Mouse (Mus musculus) liver, embryonic 14.5 days (tissue): Measurements from ENCODE around the gene Olfr642. TPM values are rescaled to one million over a fixed set of nuclear protein-coding genes. Genes with fewer than 3 reads are reported as not detected.

Experiments
- ATAC-seq: fragments of 200-750 bp; cut with Nextera tagmentation; 2 replicates; pipeline ENCODE4 v1.8.0; 2017; ENCODE audit warnings: moderate number of reproducible peaks, mild to moderate bottlenecking, moderate library complexity; ENCODE audit not compliant: insufficient read depth
- DNase-seq, 3 experiments: peaks; one replicate each; pipeline ENCODE4 v3.0.0-alpha.2; 2012 to 2013; ENCODE audit warnings: low read depth in 3 of 3, low spot score in 3 of 3
- H3K27ac ChIP-seq: fragments of 300-500 bp; sonication (generic); 2 replicates; pipeline ENCODE4 v1.5.1; 2014; ENCODE audit warnings: moderate library complexity, mild to moderate bottlenecking, control low read depth, inconsistent platforms
- H3K27me3 ChIP-seq: fragments of 300-500 bp; sonication (generic); 2 replicates; pipeline ENCODE4 v1.6.1; 2014; ENCODE audit warnings: mild to moderate bottlenecking, low read length, moderate library complexity; ENCODE audit not compliant: control insufficient read depth, insufficient read depth
- H3K36me3 ChIP-seq: fragments of 300-500 bp; sonication (generic); replicated peaks from 2 replicates; pipeline ENCODE4 v1.6.1; 2014; ENCODE audit warnings: low read depth; ENCODE audit not compliant: control insufficient read depth, insufficient read depth
- H3K4me1 ChIP-seq, 2 experiments: fragments of 200-500 bp in 1 of 2; fragments of 300-500 bp in 1 of 2; sonication (generic) in 1 of 2; replicated peaks; 2 replicates each; pipeline ENCODE4 v1.6.1; 2012 to 2014; ENCODE audit warnings: antibody characterized with exemption in 1 of 2, inconsistent platforms in 1 of 2, low read length in 1 of 2; ENCODE audit not compliant: control insufficient read depth in 2 of 2, insufficient read depth in 2 of 2
- H3K4me2 ChIP-seq: fragments of 300-500 bp; sonication (generic); 2 replicates; pipeline ENCODE4 v1.6.1; 2014; ENCODE audit warnings: low read depth, mild to moderate bottlenecking, control low read depth, moderate library complexity
- H3K4me3 ChIP-seq, 2 experiments: fragments of 200-500 bp in 1 of 2; fragments of 300-500 bp in 1 of 2; sonication (generic) in 1 of 2; 2 replicates each; pipeline ENCODE4 v1.5.1; 2012 to 2014; ENCODE audit warnings: low read depth in 2 of 2, low read length in 2 of 2, mild to moderate bottlenecking in 2 of 2, control low read depth in 1 of 2, inconsistent platforms in 1 of 2, moderate library complexity in 1 of 2; ENCODE audit not compliant: insufficient read depth in 1 of 2
- H3K9ac ChIP-seq: fragments of 300-500 bp; sonication (generic); replicated peaks from 2 replicates; pipeline ENCODE4 v1.6.1; 2014; ENCODE audit warnings: mild to moderate bottlenecking, control low read depth, moderate library complexity
- H3K9me3 ChIP-seq: fragments of 300-500 bp; sonication (generic); 2 replicates; pipeline ENCODE4 v1.6.1; 2016; ENCODE audit warnings: low read length, mixed read lengths; ENCODE audit not compliant: control insufficient read depth
- CTCF ChIP-seq: IDR thresholded peaks from 2 replicates; pipeline ENCODE4 v1.5.1; 2016; ENCODE audit warnings: antibody characterized with exemption, low read depth, control low read depth
- EP300 ChIP-seq: IDR thresholded peaks from 2 replicates; pipeline ENCODE4 v1.6.1; 2016; ENCODE audit warnings: antibody characterized with exemption, low read depth
- WGBS: fragments of 180-500 bp; shearing (Covaris S2); extraction: QIAGEN DNeasy Blood & Tissue Kit; methylation state at CpG from one replicate; pipeline ENCODE4 v1.1.7; 2014; ENCODE audit not compliant: insufficient replicate concordance; 5-methylcytosine and 5-hydroxymethylcytosine counted together
- polyA plus RNA-seq, 2 experiments: library from polyadenylated mRNA; depleted of rRNA in 1 of 2; stranded (reverse) in 1 of 2; unstranded in 1 of 2; fragments of >200 nt; fragmentation: Nextera tagmentation in 1 of 2; extraction: Ambion mirVana in 1 of 2; gene quantifications; 2 replicates each; pipeline versions ENCODE4 v1.2.1 to v1.2.3; 2012 to 2014

Olfr642 gene
- polyA plus RNA-seq (2012; rRNA removed) (not detected in 2 replicates), polyA plus RNA-seq (2014; fragmentation: Nextera tagmentation; extraction: Ambion mirVana) (not detected in 2 replicates)

DNA sequence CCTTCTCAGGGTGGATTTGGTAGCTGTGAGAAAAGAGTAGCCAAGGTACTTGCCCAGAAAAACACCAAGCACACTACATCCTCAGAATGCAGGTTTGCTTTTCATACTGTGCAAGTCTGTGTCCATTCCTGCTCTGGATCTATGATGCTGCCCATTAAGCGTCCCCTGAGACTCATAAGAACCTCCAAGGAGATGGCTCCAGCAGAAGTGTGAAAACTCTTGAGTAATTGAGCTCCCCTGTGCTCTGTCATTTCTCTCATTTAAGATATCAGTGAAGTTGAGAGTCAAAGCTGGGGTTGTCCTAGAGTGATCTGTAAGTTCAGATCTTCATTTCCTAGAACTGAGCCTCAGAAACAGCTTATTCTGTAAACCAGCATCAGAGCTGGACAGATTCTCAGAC, at the start of gene Olfr642:
Gene Olfr642, minus strand, starts transcription at position 101 of the 400 bp plus-strand sequence.
- WGBS: 56% methylated on average over 1 of the region's 1 CpGs

DNA sequence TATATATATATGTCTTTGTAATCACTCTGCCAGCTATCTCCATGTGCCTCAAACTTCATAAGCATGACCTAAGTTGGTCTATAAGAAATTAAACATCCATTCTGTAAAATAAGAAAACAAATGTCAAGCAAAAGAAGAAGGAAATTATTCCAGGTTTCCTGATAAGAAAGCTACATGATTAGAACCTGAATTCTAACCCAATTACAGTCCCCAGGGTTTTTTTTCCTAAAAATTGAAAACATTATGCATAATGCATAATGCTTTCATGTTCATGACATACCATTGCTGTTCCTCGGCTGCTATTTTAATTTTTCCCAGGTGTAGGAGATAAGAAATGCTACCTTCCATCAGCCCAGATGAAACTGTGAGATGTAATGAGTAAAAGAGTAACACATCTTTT, 32.9 kb upstream of the Olfr642 start, which contains the start of gene Olfr645:
Gene Olfr645, minus strand, starts transcription at position 101 of the 400 bp plus-strand sequence.
- ATAC-seq: no peak
- no peaks in the 10 kb centered on the region for H3K36me3 ChIP-seq
- no peak within 1 kb of the TSS for H3K9ac ChIP-seq
- H3K9me3 ChIP-seq: no peaks in the 10 kb centered on the region
- H3K4me3 ChIP-seq: no peak within 1 kb of the TSS
- H3K4me1 ChIP-seq: no peaks in the 10 kb centered on the region
- WGBS: 48% methylated on average over 1 of the region's 1 CpGs
- no peak within 1 kb of the TSS for H3K4me2 ChIP-seq
- no peaks in the 10 kb centered on the region for H3K27me3 ChIP-seq
- TF ChIP-seq CTCF (no peak), EP300 (no peak)
- H3K27ac ChIP-seq: no peak within 1 kb of the TSS
- no peak for DNase-seq

More for the DNA sequence above, at the start of gene Olfr642:
- Histone ChIP-seq H3K9me3 (no peaks in the 10 kb centered on the region), H3K4me2 (no peak within 1 kb of the TSS), H3K4me3 (no peak within 1 kb of the TSS), H3K4me1 (no peaks in the 10 kb centered on the region), H3K27me3 (no peaks in the 10 kb centered on the region), H3K27ac (no peak within 1 kb of the TSS), H3K36me3 (no peaks in the 10 kb centered on the region), H3K9ac (no peak within 1 kb of the TSS)
- no peak for DNase-seq
- TF ChIP-seq CTCF (no peak), EP300 (no peak)
- no peak for ATAC-seq

DNA sequence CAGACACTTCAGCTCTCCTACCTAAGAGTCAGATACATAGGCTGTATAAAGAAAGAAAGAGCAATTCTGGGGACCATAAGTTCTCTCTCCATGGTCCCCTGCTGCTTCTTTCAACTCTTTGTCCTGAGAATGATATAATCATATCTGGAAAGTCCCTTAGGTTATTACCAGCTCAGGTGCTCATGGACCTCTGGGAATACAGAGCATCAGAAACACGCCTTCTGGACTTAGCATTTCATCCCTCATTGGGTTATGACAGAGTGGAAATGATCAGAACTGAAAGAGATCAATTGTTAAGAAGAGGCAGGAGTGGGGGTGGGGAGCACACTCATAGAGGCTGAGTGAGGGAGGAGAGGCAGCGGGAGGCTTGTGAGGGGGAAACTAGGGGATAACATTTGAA, 19.3 kb upstream of the Olfr642 start, which contains the start of gene Olfr644:
Gene Olfr644, minus strand, starts transcription at position 101 of the 400 bp plus-strand sequence.
- no peak within 1 kb of the TSS for H3K9ac ChIP-seq
- H3K4me2 ChIP-seq: no peak within 1 kb of the TSS
- H3K27ac ChIP-seq: no peak within 1 kb of the TSS
- no peaks in the 10 kb centered on the region for H3K4me1 ChIP-seq
- ATAC-seq (no peak), DNase-seq (no peak)
- H3K9me3 ChIP-seq: no peaks in the 10 kb centered on the region
- WGBS: 50% methylated on average over 2 of the region's 2 CpGs
- no peaks in the 10 kb centered on the region for H3K36me3 ChIP-seq
- no peak for TF ChIP-seq CTCF
- no peak for TF ChIP-seq EP300
- H3K27me3 ChIP-seq: no peaks in the 10 kb centered on the region
- no peak within 1 kb of the TSS for H3K4me3 ChIP-seq

DNA sequence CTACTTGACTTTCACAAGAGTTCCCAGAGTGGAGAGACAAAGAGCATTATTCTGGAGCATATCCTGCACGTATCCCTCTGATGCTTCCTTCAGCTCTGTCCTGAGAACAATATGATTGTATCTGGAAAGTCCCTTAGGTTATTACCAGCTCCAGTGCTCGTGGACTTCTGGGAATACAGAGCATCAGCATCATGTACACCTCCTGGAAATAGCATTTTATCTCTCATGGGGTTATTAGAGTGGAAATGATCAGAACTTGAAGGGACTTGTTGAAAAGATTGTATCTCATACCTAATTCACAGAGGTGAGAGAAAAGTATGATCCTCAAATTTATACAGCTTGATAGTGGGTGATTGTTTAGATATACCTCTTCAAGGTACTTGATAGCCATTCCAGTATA, 8.9 kb upstream of the Olfr642 start, which contains the start of gene 4930516K23Rik:
Gene 4930516K23Rik, minus strand, starts transcription at position 101 of the 400 bp plus-strand sequence.
- no peak within 1 kb of the TSS for H3K4me3 ChIP-seq
- no peaks in the 10 kb centered on the region for H3K36me3 ChIP-seq
- no peaks in the 10 kb centered on the region for H3K9me3 ChIP-seq
- no peak within 1 kb of the TSS for H3K27ac ChIP-seq
- H3K27me3 ChIP-seq: no peaks in the 10 kb centered on the region
- DNase-seq (no peak), ATAC-seq (no peak)
- TF ChIP-seq EP300: no peak
- TF ChIP-seq CTCF: no peak
- H3K4me2 ChIP-seq: no peak within 1 kb of the TSS
- WGBS: 25% methylated on average over 2 of the region's 2 CpGs
- no peak within 1 kb of the TSS for H3K9ac ChIP-seq
- H3K4me1 ChIP-seq: no peaks in the 10 kb centered on the region

DNA sequence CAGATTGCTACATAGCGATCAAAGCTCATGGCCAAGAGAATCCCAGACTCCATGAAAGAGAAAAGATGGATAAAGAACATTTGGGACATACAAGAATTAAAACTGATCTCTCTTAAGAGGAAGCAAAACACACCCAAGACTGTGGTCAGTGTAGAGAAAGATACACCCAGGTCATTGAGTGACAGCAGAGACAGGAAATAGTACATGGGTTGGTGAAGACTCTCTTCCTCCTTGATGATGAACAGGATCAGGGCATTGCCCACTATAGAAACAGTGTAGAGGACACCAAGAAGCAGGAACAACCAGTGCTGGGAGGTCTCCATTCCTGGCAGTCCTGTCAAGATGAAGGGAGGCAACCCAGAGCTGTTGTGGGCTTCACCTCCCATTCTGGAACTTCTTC, 6.7 kb upstream of the Olfr642 start:
- DNase-seq (no peak), ATAC-seq (no peak)
- Histone ChIP-seq H3K4me1 (no peaks in the 10 kb centered on the region), H3K27ac (no peak overlapping the region), H3K9me3 (no peaks in the 10 kb centered on the region), H3K4me3 (no peak overlapping the region), H3K4me2 (no peak overlapping the region), H3K27me3 (no peaks in the 10 kb centered on the region), H3K36me3 (no peaks in the 10 kb centered on the region), H3K9ac (no peak overlapping the region)
- 71% methylated on average over 1 of the region's 1 CpGs for WGBS
- TF ChIP-seq CTCF: no peak
- TF ChIP-seq EP300: no peak
